Mouse (Mus musculus) midbrain, embryonic 14.5 days (tissue): ENCODE measurements around the gene Gm42421. TPM values are rescaled to one million over a fixed set of nuclear protein-coding genes. Genes with fewer than 3 reads are reported as not detected.

Experiments used
- ATAC-seq: fragments of 200-750 bp; cut with Nextera tagmentation; 2 replicates; pipeline ENCODE4 v1.8.0; 2017; ENCODE audit warnings: moderate number of reproducible peaks, moderate library complexity; ENCODE audit not compliant: low FRiP score, low TSS enrichment
- DNase-seq: peaks from one replicate; pipeline ENCODE4 v3.0.0-alpha.2; 2015
- H3K27ac ChIP-seq: fragments of 300-500 bp; sonication (generic); replicated peaks from 2 replicates; pipeline ENCODE4 v1.5.1; 2014; ENCODE audit warnings: mild to moderate bottlenecking, low read depth, low read length, moderate library complexity
- H3K27me3 ChIP-seq: fragments of 300-500 bp; sonication (generic); 2 replicates; pipeline ENCODE4 v1.6.1; 2014; ENCODE audit warnings: low read length, control low read depth, mixed read lengths; ENCODE audit not compliant: control insufficient read depth, insufficient read depth
- H3K36me3 ChIP-seq: fragments of 300-500 bp; sonication (generic); 2 replicates; pipeline ENCODE4 v1.6.1; 2014; ENCODE audit warnings: low read length, control low read depth; ENCODE audit not compliant: control insufficient read depth, insufficient read depth
- H3K4me1 ChIP-seq: fragments of 300-500 bp; sonication (generic); 2 replicates; pipeline ENCODE4 v1.6.1; 2014; ENCODE audit warnings: mild to moderate bottlenecking, antibody characterized with exemption, low read length, control low read depth; ENCODE audit not compliant: control insufficient read depth, insufficient read depth
- H3K4me2 ChIP-seq: fragments of 300-500 bp; sonication (generic); 2 replicates; pipeline ENCODE4 v1.6.1; 2014; ENCODE audit warnings: mild to moderate bottlenecking, low read length, moderate library complexity
- H3K4me3 ChIP-seq: fragments of 300-500 bp; sonication (generic); replicated peaks from 2 replicates; pipeline ENCODE4 v1.5.1; 2014; ENCODE audit warnings: low read depth, low read length
- H3K9ac ChIP-seq: fragments of 300-500 bp; sonication (generic); replicated peaks from 2 replicates; pipeline ENCODE4 v1.6.1; 2014; ENCODE audit warnings: mild to moderate bottlenecking, low read length, moderate library complexity
- H3K9me3 ChIP-seq: fragments of 300-500 bp; sonication (generic); 2 replicates; pipeline ENCODE4 v1.6.1; 2016; ENCODE audit warnings: low read length, control low read depth, mixed read lengths; ENCODE audit not compliant: control insufficient read depth
- WGBS: fragments of 180-500 bp; shearing (Covaris S2); extraction: QIAGEN DNeasy Blood & Tissue Kit; methylation state at CpG from one replicate; pipeline ENCODE4 v1.1.7; 2014; 5-methylcytosine and 5-hydroxymethylcytosine counted together
- polyA plus RNA-seq: library from polyadenylated mRNA; unstranded; fragments of >200 nt; fragmentation: Nextera tagmentation; extraction: Ambion mirVana; gene quantifications from 2 replicates; pipeline ENCODE4 v1.2.1, GENCODE M21; 2014

Gm42421 gene
- polyA plus RNA-seq, 1 experiment from 2014 or later: 1.9 TPM

GRCm38 (mm10) chr5:143931863-143932580, 4.0 kb downstream of the Gm42421 start:
- H3K4me1 ChIP-seq: no peaks in the 10 kb centered on the region
- DNase-seq (no peak), ATAC-seq (no peak)
- peaks cover 47% of the 10 kb centered on the region for H3K36me3 ChIP-seq
- no peak overlapping the region for H3K4me2 ChIP-seq
- 90% methylated on average over 6 of the region's 6 CpGs for WGBS
- no peaks in the 10 kb centered on the region for H3K27me3 ChIP-seq
- H3K4me3 ChIP-seq: no peak overlapping the region
- H3K27ac ChIP-seq: no peak overlapping the region
- H3K9ac ChIP-seq: no peak overlapping the region
- H3K9me3 ChIP-seq: no peaks in the 10 kb centered on the region

GRCm38 (mm10) chr5:143932831-143933230, 4.9 kb downstream of the Gm42421 start, which contains the start of gene Rsph10b:
Rsph10b (plus strand) TSS chr5:143933035.
- Histone ChIP-seq H3K27me3 (no peaks in the 10 kb centered on the region), H3K4me3 (no peak within 1 kb of the TSS), H3K9ac (no peak within 1 kb of the TSS), H3K4me1 (no peaks in the 10 kb centered on the region), H3K9me3 (no peaks in the 10 kb centered on the region), H3K36me3 (peaks cover 43% of the 10 kb centered on the region), H3K4me2 (no peak within 1 kb of the TSS), H3K27ac (no peak within 1 kb of the TSS)
- ATAC-seq: no peak
- 14% methylated on average over 8 of the region's 8 CpGs for WGBS
- peak; percentile 52 for DNase-seq

- H3K4me2 ChIP-seq: no peak overlapping the region
- H3K27ac ChIP-seq: no peak overlapping the region
- no peaks in the 10 kb centered on the region for H3K4me1 ChIP-seq
- no peaks in the 10 kb centered on the region for H3K9me3 ChIP-seq
- ATAC-seq (no peak), DNase-seq (no peak)
- H3K27me3 ChIP-seq: no peaks in the 10 kb centered on the region
- H3K4me3 ChIP-seq: no peak overlapping the region
- H3K9ac ChIP-seq: no peak overlapping the region
- H3K36me3 ChIP-seq: peaks cover 37% of the 10 kb centered on the region
- WGBS: 85% methylated on average over 11 of the region's 11 CpGs
Measured at GRCm38 (mm10) chr5:143933414-143933813, 5.4 kb downstream of the Gm42421 start.

GRCm38 (mm10) chr5:143933875-143934274, 5.9 kb downstream of the Gm42421 start:
- Histone ChIP-seq H3K4me2 (no peak overlapping the region), H3K9me3 (no peaks in the 10 kb centered on the region), H3K4me3 (no peak overlapping the region), H3K27me3 (no peaks in the 10 kb centered on the region), H3K9ac (no peak overlapping the region), H3K27ac (no peak overlapping the region), H3K4me1 (no peaks in the 10 kb centered on the region), H3K36me3 (peaks cover 33% of the 10 kb centered on the region)
- DNase-seq (no peak), ATAC-seq (no peak)
- 96% methylated on average over 1 of the region's 1 CpGs for whole genome bisulfite sequencing

DNA sequence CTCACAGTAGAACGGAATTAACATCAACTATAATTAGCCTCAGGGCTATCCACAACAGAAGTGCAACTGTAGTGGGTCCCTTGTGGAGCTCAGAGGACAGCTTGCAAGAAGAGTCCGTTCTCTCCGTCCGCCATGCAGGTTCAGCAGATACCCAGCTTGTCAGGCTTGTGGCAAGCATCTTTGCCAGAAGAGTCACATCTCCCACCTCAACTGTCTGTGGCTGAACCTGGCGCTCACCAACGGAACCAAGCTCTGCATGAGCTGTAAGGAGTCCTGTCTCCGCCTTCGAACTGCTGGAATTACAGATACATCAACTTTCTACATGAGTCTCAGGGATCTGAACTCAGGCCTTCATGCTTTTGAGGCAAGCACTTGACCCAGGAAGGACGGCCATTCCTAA, 8.2 kb downstream of the Gm42421 start:
- Histone ChIP-seq H3K9me3 (no peaks in the 10 kb centered on the region), H3K9ac (no peak overlapping the region), H3K4me1 (no peaks in the 10 kb centered on the region), H3K27me3 (no peaks in the 10 kb centered on the region), H3K27ac (no peak overlapping the region), H3K36me3 (peaks cover 10% of the 10 kb centered on the region), H3K4me2 (no peak overlapping the region), H3K4me3 (no peak overlapping the region)
- DNase-seq (no peak), ATAC-seq (no peak)
- 91% methylated on average over 9 of the region's 9 CpGs for WGBS

DNA sequence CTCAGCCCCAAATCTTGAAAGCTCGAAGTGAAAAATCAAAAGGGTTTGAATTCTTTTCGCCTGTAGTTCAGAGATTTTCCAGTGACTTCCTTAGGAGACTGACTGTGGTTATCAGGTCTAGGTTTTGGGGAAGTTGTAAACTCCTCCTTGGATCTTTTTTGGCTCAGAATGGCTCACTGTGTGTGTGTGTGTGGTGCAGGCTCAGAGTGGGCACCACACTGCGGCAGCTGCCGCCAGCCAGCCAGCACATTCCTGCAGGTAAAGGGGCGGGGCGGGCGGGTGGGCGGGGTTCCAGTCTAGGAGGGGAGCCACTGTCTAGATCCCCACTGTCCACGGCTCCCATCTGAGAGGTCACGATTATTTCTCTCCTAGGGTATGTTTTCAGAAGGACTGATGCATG, 13.6 kb downstream of the Gm42421 start:
- Histone ChIP-seq H3K27ac (no peak overlapping the region), H3K27me3 (no peaks in the 10 kb centered on the region), H3K9ac (no peak overlapping the region), H3K4me3 (no peak overlapping the region), H3K4me2 (no peak overlapping the region), H3K4me1 (no peaks in the 10 kb centered on the region), H3K9me3 (no peaks in the 10 kb centered on the region), H3K36me3 (no peaks in the 10 kb centered on the region)
- WGBS: 27% methylated on average over 10 of the region's 10 CpGs
- DNase-seq: no peak
- no peak for ATAC-seq

DNA sequence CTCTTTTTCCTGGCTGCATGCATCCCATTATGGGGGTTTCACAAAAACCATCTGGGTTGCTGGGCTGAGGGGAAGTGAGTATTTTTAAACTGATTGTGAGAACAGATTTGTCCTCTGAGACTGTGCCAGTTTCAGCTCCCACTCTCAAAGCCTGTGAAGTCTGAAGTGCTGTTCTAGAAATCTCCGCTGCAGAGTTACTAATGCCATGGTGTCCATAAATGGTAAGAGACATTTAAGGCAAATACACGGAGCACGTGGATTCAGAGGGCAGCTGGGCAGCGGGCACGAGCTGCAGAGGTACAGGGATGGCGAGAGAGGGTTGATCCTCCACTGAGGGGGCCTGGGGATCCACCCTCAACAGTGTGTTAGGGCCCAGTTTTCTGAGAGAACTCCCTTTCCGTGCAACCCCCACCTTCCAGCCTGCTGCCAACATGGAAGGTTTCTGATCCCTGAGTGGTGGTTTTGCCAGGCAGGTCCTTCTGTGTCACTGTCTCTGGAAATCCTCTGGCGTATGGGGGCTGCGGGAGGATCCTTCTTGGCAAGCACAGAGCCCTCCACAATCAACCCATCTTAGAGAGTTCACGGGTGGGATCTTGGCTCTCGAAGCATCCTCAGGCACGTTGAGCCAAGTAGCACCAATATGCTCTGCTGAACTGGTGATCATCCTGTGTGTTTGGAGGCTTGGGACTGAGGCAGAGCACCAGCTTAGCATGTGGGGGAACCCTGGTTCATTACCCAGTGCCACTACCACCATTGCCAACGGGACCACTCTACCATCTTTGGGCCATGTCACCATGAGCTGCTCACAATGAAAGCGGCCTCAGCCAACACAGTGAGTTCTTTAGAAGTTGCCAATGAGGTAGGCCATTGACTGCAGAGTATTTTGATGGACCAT, 15.5 kb downstream of the Gm42421 start:
- DNase-seq: no peak
- 87% methylated on average over 14 of the region's 14 CpGs for WGBS

DNA sequence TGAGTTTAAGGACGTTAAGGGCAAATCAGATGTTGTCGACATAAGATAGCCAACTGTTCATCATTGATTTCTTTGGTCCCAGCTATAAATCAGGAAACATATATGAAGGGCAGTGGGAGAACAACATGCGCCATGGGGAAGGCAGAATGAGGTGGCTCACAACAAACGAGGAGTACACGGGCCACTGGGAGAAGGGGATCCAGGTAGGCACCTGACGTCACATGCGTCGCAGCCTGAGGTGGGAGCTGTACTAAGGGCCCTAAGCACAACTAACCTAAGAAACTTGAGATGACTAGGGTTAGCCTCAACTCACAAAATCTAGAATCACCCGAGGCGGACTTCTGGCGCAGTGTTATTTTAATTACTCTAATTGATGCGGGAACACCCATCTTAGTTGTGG, 20.4 kb downstream of the Gm42421 start:
- no peaks in the 10 kb centered on the region for H3K9me3 ChIP-seq
- no peaks in the 10 kb centered on the region for H3K27me3 ChIP-seq
- H3K27ac ChIP-seq: no peak overlapping the region
- no peaks in the 10 kb centered on the region for H3K4me1 ChIP-seq
- ATAC-seq (no peak), DNase-seq (no peak)
- 89% methylated on average over 12 of the region's 12 CpGs for WGBS
- H3K9ac ChIP-seq: no peak overlapping the region
- no peaks in the 10 kb centered on the region for H3K36me3 ChIP-seq
- H3K4me3 ChIP-seq: no peak overlapping the region
- no peak overlapping the region for H3K4me2 ChIP-seq

More for the DNA sequence above, 15.5 kb downstream of the Gm42421 start:
- no peaks in the 10 kb centered on the region for H3K4me1 ChIP-seq
- H3K36me3 ChIP-seq: no peaks in the 10 kb centered on the region
- no peak overlapping the region for H3K4me3 ChIP-seq
- no peak overlapping the region for H3K4me2 ChIP-seq
- H3K27ac ChIP-seq: no peak overlapping the region
- no peak for ATAC-seq
- no peaks in the 10 kb centered on the region for H3K27me3 ChIP-seq
- no peaks in the 10 kb centered on the region for H3K9me3 ChIP-seq
- no peak overlapping the region for H3K9ac ChIP-seq
